Mouse (Mus musculus) spleen, adult 18-20 months (tissue): ENCODE results near the gene Uox.

Experiments
- DNase-seq, 2 experiments: peaks; one replicate each; pipeline ENCODE4 v3.0.0; 2022; ENCODE audit warnings: mixed read lengths in 2 of 2

Uox gene

GRCm38 (mm10) chr3:146628227-146628982 is 58.2 kb downstream of the Uox start:
- no peak for DNase-seq

GRCm38 (mm10) chr3:146632506-146632905 is 62.3 kb downstream of the Uox start:
- no peak for DNase-seq

DNA sequence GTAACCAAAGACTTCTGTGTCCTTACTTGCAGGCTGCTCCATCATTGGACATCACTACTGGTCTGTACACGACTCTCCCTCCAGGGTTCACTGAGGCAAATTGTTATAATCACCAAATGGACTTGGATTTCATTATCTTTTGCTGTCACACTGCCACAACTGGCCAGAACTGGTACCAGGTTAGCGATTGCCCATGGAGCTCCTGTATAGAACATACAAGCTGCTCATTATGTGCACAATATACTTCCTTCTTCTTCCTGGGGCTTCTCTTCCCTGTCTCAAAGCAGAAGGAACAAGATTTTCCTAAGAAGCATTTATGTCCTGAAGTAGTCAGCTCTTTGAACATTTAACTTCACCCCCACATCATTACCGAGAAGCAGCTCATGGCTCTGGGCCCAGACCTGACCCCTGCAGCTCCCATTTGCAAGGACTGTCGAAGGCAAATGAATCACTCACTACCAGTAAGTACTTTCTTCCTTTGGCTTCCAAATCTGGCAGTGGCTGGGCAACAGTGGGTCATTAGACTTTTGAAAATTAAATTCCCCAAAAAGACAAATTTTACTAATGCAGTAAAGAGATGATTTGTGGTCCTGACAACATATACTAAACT is 71.7 kb downstream of the Uox start:
- DNase-seq = no peak

GRCm38 (mm10) chr3:146649311-146649894 is 79.2 kb downstream of the Uox start:
- DNase-seq = no peak

DNA sequence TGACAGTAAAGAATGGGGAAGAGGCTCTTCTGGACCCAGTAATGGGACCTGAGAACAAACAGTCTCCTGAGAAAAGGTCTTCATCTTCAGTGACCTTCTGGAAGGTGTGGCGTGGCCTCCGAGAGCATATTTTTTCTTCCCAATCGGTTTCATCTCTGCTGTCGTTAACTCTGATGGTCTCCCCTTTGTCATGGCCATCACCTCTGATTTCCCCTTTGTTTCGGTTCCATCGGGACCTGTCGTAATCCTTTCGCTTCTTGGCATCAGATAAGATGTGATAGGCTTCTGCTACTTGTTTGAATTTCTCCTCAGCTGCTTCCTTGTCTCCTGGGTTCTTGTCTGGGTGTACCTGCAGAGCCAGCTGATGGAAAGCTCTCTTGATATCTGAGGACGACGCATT is 80.5 kb downstream of the Uox start:
- DNase-seq = no peak

- no peak for DNase-seq
Measured at GRCm38 (mm10) chr3:146651217-146651616, 81.0 kb downstream of the Uox start, which contains the start of gene 4930503B20Rik. 4930503B20Rik (minus strand) TSS chr3:146651317.

DNA sequence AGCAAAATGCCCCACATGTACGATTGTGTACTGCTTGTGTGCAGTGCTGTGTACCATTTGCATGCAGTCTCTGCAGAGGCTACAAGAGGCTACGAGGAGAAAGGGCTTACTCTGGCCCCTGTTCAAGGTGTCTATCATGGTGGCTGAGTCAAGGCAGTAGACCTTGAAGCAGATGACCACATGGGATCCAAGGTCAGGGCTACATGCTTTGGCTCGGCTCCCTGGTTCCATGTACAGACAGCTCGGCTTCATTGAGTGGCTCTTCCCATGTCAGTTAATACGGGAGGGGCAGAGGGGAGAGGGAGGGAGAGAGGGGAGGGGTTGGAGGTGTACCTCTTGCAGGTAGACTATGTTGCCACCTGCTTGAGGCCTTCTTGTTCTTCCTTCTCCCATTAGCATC is 82.2 kb downstream of the Uox start:
- DNase-seq = no peak

DNA sequence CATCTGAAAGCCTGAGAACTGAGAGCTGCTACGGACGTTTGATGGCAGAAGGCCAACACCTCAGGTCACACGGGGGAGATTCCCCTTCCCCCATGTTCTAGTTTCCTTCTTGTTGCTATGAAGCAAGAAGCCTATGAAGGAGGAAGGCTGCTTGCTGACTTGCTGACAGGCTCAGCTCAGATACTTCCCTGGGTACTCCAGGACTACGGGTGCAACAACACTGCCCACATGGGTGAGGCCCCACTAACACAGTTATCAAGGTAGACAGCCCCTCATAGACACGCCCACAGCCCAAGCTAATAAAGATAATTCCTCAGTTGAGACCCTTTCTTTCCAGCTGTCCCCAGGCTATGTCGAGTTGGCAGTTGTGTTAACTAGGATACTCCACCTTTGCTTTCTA is 83.5 kb downstream of the Uox start:
- DNase-seq = no peak

DNA sequence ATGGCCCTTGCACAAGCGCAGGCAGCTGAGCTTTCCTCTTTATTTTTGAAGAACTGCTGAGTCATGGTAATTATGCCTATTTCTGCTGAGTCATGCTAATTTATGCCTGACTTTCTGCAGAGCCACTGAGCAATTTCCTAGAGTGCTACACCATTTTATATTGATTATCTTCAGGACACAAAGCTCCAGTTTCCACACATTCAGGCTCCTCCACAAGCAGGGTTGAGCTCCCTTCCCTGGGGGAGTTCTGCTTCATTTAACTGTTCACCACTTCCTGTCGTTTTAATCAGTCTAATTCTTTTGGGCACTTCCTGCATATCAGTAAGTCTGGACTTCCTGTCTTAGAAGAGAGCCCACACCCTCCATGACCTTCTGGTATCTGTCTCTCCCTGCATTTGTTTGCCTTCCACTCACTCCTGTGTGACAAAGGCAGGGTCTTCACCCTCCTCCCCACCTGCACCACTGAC is 84.9 kb downstream of the Uox start:
- no peak for DNase-seq

GRCm38 (mm10) chr3:146657433-146657832 is 87.2 kb downstream of the Uox start:
- no peak for DNase-seq

DNA sequence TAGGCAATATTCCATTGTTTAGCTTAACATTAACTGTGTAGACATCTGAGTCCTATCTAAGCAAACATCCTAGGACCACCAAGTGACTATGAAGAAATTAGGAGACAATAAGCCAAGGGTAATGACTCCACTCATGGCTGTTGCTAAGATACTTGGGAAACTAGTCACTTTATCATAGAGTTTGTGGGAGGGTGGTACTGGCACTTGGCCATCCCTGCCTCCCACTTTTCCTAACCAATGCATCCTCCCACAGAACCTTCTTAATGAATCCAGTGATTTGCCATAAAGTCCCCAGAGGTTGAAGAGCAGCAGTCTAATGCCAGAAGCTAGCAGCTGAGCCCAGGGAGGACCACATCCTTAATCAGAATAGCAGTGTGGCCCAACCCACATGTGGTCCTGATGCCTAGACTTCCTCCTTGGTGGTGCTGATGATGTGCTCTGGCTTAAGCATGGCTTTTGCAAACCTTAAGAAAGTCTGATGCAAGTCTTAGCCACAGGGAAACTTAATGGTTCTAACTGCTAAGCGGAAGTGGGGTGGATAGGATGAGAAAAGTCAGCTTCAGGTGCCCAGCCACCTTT is 87.9 kb downstream of the Uox start:
- DNase-seq = no peak

DNA sequence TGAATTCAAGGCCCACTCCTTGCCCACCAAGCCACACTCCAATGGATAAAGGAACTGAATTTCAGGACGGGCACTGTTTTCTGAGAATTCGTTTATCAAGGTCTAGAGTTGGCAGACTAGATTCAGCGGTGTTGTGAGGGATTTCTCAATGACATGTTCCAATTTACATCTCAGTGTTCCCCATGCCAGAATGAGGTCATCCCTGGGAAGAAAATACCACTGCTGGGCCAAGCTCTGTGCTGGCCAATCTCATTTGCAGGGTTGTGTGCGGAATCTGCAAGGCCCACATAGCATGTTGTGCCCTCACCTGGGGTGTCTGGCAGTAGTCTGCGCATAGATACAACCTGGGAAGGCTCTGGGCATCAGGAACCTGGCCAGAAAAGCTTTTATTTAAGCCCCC is 89.1 kb downstream of the Uox start:
- DNase-seq = no peak

DNA sequence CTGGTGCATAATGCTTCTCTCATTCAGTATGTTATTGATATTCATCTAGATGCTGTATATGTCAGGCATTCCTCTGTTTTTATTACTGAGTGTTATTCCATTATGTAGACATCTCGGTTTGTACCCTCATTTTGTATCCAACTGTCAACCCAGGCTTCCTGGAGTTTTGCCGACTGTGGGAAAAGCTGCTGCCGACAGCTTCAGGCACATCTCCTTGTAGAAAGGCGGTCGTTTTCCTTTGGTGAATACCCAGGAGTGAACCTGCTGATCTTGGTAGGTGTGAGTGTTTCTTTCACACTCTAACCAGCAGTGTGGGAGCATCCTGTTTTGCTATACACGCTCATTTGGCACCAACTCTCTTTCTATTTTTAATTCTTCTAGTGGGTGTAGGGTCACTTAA is 90.8 kb downstream of the Uox start:
- DNase-seq = no peak

GRCm38 (mm10) chr3:146661907-146662306 is 91.7 kb downstream of the Uox start:
- no peak for DNase-seq

DNA sequence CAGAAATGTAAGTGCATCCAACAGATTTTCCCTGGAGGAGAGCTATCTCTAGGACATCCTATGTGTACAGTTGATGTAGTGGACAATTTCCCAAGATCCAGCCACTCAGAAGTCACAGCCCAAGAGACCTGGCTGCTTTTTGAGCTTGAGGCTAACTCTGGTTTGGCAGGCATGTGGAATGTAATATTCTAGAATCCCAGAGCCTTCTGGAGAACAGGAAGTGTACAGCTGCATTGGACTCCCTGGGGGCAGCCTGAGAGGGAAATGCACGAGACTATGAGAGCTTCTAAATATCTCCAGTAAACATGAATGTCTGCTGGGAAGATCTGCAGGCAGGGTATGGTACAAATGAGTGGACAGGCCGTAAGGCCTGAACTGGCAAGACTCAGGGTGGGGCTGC is 100.9 kb downstream of the Uox start:
- DNase-seq = no peak

DNA sequence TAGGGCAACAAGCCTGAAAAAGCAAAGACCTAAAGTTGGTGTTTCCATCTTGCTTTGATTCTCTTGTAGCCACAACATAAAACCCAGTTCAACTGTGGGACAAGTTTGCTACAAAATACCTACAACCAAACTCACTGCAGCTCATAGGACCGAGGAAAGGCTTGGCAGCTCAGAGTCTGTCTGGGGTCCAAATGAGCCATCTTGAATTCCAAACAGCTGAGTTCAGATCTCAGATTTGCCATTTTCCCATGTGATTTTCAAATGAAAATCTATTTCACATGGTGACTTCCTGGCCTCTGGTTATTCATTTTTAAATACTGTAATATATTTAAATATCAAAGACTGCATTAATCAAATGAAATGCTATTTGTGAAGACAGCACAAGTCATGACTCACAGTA is 104.9 kb downstream of the Uox start:
- DNase-seq = no peak

DNA sequence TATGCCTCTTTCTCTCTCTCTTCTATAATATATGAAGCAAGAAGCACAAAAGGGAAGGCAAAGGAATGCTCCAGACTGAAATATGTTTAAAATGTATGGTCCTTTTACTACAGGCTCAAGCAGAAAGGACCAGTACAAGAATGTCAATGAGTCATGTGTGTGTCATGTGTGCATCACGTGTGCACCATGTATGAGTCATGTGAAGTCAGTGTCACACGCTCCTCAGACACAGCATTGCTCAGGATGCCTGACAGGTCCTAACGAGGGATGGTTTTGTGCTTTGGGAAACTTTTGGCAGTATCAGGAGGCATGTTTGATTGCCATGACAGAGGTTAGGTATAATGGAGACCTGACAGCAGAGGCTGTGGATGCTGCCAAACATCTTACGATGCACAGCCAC is 106.0 kb downstream of the Uox start:
- DNase-seq = no peak

DNA sequence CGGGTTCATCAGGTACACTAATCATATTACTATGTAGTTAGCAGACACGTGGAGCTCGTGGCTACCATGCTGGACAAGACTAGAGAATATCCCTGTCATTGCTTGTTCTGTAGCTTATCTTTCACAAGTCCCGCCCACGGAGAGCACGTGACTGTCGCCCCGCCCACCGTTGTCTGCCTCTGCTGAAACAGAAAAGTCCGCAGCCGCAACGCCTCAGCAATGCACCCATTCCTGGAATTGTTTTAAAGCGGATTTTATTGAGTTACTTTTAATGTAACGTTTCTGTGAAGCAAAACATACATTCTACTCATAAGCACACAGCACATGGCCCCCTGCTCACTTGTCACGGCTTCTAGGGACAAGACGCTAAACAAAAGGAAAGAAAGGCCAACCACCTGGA is 109.4 kb downstream of the Uox start:
- DNase-seq = no peak

- DNase-seq = no peak
Measured at GRCm38 (mm10) chr3:146680625-146681024, 110.4 kb downstream of the Uox start.

DNA sequence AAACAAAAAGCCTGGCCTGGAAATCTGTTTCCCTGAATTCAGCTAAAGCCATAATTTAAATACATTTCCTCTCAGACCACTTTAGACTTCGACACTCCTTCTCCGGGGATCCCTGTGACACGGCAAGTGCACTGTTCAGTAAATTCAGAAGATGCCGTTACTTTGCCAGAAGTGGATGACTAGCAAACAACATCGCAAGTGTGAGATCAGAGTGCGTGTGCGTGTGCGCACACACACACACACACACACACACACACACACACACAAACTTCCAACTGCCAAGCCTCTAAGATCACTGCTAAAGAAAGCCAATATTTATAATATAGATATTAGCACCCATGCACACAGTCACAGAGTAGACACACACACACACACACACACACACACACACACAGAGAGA is 111.5 kb downstream of the Uox start:
- DNase-seq = no peak
